Mouse (Mus musculus) megakaryocyte-erythroid progenitor cell, adult 5-6 weeks (primary cell): ENCODE results near the gene Gm21812. TPM values are rescaled to one million over a fixed set of nuclear protein-coding genes. Genes with fewer than 3 reads are reported as not detected.
"Not testable (repeated sequence)": the region's sequence is repeated elsewhere in the genome, so short reads cannot be mapped to it uniquely, and the experiment has no call there.

ENCODE experiments used
- ATAC-seq: replicated peaks from 2 replicates; pipeline ENCODE4 v1.8.0; 2016; ENCODE audit warnings: mild to moderate bottlenecking, inconsistent platforms; ENCODE audit not compliant: severe bottlenecking, poor library complexity, low FRiP score, low TSS enrichment
- total RNA-seq, 2 experiments: library from RNA; stranded (forward) in 1 of 2; stranded (reverse) in 1 of 2; fragments of 200-1000, 215-1000 nt in 1 of 2; fragments of >200 nt in 1 of 2; fragmentation: Nextera tagmentation in 1 of 2; gene quantifications; 2 replicates each; pipeline ENCODE4 v1.2.3; 2014 to 2017

Gm21812 gene
- total RNA-seq (2014; fragmentation: Nextera tagmentation) (not detected in 2 replicates), total RNA-seq (2017) (not detected in 2 replicates)

DNA sequence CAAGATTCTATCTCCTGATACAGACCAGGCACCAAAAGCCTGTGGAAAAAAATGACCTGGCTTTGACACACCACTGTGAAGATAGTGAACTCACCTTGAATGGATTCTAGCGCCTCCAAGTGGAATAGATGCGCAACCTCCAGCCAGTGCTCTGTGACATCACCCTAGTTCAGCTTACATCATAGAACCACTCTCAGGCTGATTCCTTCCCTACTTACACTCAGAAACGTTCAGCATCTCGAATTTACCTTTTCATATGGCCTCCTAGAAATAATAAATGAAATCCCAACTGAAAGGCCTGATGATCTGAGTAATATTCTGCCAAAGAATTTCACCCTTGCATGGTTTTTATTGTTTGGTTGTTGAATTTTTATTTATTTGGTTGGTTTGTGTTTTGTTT lies at the start of gene Gm21812:
Gene Gm21812, minus strand, starts transcription at position 101 of the 400 bp plus-strand sequence.
- not testable (repeated sequence) for ATAC-seq

Other genes starting within 250 kb of the Gm21812 start
- not detected in 2 replicates for gene Gm21292, start 213.3 kb downstream of the Gm21812 start, total RNA-seq (2014; fragmentation: Nextera tagmentation)
- not detected in 2 replicates for gene Gm21292, start 213.3 kb downstream of the Gm21812 start, total RNA-seq (2017)
- gene Gm21721, start 145.0 kb downstream of the Gm21812 start, total RNA-seq (2014; fragmentation: Nextera tagmentation), result not detected in 2 replicates
- gene Gm21721, start 145.0 kb downstream of the Gm21812 start, total RNA-seq (2017), result not detected in 2 replicates
- not detected in 2 replicates for gene Gm21874, start 69.0 kb upstream of the Gm21812 start, total RNA-seq (2014; fragmentation: Nextera tagmentation)
- gene Gm21874, start 69.0 kb upstream of the Gm21812 start, total RNA-seq (2017), result not detected in 2 replicates